Mouse (Mus musculus) layer of hippocampus, adult 9-10 months (tissue): Measurements from ENCODE around the gene Arhgef3.

Source experiments
- DNase-seq: peaks from one replicate; pipeline ENCODE4 v3.0.0; 2022; ENCODE audit warnings: low spot score

The Arhgef3 gene

DNA sequence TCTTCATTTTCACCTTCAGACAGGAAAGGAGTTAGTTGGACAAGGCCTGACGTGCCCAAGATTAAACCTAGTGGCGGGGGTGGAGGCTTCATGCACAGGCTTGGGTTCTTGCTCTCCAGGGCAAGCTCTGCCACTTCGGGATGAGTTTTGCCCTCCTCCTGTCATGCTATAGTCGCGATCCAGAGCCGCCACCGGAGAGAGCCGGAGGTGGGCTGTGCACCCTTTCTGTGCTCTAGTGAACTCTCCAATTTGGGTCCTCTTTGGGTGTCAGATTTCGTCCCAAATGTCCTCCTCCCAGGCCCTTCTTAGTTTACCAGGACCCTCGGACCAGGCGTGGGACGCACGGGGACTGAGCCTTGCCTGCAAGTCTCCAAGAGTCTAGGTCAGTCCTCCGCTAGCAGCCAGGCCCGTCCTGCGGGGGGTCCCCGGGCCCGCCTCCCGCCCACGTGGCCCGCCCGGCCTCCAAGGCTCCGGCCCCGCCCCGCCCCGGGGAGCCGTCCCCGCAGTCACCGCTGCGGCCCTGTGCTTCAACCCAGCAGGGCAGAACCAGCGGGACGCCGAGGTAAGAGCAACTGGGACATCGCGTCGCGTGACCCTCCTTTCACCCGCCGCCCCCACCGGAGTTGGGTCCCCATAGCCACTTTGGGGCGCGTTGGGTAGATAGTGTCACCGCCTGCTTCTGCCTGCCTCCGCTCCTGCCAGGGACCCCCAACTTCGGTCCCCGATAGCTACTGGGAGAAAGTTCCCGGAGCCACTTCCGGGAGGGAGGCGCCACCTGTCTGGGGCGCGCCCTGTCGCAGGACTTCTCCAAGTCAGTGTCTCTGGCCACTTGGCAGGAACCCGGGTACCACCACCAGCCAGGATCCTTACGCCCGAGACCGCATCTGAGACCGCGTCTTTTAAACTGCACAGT, at the start of gene Arhgef3:
Gene Arhgef3, plus strand, starts transcription at position 538 of the 913 bp plus-strand sequence.
- DNase-seq = no peak

DNA sequence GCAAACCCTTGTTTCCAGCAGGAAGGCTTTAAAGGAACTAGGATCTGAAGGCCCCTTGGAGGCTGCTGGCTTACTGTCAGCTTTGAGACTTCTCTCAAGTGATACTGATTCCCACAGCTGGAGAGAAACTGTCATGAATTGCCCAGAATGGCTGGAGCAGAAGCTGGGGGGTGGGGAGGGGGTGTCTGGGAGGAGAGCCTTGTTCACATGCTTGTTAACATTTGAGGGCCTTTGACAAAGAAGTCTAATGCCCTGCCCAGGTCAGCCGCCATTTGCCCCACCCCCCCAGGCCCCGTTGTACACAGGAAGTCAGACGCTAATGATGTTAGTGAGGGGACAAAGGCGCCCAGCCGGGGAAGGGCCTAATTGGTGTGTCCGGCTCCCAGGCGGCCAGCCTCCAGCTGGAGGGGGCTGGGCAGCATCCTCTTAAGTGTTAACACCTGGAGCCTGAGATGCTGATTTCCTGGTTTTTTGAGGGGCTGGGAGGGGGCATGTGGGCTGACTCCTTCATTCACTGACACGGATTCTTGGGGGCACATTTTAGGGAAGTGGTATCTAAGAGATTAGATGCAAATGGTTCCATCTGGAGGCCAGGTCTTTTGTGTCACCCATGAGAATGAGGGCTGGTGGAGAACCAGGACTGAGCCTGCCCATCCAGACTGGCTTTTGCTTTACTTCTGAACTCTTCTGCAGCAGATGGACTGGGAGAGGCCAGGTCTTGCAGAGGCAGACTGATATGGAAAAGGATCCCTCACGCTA, 48.3 kb upstream of the Arhgef3 start:
- no peak for DNase-seq

DNA sequence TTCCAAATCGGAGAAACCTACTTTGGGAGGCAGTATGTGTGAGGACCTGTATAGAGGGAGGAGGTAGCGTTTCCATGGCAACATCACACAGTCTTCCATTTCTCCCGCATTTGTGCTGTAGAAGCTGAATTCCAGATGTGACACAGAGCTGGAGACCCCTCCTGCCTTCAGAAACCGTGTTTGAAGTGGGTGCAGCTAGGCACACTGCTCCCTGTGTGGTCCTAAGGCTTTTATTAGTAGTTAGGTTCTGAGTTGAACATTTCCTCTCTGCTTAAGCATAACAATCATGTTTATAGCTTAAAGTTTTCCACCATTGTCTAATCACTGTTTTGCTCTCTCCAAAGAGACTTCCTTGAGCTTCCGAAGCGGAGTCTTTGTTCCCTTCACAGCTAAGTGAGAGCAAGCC, 46.8 kb upstream of the Arhgef3 start:
- no peak for DNase-seq

DNA sequence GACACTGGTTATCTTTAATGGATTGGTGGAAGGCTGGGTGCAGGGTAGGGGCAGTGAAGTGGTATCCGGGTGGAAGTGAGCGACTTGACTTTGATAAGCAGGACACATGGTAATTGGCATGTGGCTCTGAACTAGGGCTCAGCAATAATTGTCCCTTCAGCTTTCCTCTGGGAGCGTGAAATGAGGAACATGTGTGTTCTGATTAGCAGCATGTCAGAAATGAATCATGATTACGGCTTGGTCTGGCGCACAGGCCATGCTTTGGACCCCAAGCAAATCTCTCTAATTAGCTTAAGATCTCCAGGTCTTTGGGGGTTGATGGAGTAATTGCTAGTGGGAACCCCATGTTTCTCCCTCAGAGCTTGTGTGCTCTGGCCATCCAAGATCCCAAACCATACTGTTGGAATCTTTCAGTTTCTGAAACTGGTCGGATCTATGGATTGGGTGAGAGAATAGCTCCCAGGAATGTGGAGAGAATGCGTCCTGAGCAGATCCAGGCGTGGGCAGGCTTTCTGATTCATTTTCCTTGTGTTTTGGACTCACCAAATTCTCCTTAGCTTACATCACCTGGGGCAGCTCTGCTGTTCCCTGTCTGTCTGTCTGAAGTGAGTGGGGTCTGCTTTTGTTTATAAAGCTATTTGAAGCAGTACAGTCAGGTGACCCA, 45.1 kb upstream of the Arhgef3 start:
- DNase-seq = no peak

DNA sequence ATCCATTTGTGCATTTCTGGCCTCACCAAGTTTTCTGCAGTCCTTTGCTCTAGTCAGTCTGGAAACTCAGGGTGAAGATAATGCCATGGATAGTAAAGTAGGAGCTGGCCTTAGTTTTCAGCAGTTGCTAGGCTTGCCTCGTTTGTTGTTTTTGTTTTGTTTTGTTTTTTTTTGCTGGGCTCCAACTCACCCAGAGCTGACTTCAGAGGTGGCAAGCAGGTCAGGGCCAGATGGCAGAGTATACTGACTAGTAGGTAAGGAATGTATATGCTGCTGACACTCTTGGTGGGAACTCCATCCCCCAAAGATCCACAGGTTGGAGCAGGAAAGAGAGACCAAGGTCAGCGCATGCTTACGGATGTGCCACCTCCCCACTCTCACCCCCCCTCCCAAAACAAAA, 44.6 kb upstream of the Arhgef3 start:
- no peak for DNase-seq

DNA sequence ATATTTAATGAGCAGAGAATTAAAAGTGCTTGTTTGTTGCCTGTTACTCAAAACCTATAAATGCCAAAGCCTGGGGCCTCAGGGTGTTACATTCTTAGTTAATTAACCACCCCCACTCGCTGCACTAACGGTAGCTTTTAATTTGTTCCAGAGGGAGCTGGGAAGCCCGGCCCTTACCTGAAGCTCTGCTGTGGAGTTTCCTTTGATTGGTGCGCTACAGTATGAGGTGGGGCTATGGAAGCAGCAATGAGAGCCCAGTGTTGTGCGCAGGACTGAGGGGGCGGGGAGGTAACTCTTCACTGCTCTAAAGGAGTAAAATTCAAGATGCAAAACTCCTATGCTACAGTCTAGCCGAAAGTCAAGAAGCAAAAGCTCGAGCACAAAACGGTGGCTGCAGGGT, 43.9 kb upstream of the Arhgef3 start:
- no peak for DNase-seq

DNA sequence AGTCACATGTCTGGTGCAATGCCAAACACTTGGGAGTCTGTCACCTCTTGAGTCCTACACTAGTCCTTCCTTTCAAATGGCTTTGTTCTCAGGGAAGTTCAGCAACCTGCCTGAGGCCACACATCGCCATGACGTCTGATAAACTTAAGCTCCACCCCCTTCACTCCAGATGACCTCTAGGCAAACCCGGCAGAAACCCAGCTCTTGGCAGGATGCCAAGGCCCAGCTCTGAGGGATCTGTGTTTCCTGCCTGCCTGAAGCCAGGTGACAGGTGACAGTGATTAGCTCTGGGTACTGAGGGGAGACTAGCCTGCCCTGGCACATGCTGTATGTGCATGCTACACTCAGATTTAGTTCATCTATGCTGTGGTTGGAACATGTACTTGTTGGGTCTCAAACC, 42.7 kb upstream of the Arhgef3 start:
- no peak for DNase-seq

DNA sequence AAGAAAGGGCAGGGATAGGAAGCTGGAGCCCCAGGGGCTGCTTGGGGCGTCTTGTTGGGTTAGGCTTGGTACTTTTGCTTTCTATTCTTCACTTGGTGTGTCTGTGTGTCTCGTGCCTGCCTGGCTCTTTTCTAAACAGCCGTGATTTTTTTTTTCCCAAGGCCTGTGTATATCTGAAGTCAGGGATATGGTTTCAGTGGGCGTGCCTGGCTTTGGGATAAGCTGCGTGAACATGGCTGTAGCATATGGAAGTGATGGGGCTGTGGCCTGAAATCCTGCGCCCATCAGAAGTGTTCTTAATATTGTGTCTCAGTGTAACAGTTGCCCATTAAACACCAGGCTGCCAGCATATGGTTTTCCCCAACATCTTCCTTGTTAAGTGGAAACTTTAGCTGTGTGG, 39.6 kb upstream of the Arhgef3 start:
- DNase-seq = no peak

DNA sequence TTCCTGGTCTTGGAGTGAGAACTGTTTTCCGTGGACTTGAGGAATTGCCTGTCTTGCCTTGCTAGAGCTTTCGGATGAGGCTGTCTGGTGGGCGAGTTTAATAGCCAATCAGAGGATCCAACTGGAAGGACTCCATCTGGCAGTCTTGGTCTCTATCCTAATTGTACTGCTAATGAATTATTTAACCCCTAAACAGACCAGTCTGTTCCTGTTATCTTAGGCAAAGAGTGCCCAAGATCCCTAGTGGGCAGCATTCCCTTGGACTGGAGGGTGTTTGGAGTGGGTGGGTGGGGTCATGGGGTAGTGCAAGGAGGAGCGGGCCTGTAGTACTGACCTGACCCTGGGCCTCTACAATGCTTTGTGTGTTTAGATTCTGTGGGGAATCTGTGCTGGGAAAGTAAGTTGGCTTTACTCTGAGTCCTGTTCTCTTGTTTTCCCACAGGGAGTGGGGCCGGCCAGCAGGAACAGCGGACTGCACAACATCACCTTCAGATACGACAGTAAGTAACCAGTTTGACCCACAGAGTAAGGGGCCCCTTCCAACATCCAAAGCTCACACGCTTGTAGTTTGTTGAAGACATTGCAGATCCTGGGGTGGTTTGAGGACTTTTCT, 38.7 kb upstream of the Arhgef3 start:
- no peak for DNase-seq

DNA sequence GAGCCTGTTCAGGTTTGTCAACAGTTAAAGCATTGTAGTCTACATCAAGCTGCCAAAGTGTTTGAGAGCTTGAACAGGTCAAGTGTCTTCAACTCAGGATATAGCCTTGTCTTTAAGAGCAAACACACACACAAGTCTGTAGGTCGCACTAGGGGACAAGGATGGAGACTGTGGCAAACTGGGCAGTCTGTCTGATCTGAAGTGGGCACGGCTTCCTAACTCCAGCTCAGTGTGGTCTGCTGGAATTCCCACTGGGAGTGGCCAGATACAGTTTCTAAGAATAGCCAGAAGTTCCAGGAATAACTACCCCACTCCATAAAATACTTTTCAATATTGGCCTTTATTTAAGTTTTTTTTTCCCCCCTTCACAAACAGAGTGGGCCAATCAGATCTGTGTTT, 38.2 kb upstream of the Arhgef3 start:
- no peak for DNase-seq

DNA sequence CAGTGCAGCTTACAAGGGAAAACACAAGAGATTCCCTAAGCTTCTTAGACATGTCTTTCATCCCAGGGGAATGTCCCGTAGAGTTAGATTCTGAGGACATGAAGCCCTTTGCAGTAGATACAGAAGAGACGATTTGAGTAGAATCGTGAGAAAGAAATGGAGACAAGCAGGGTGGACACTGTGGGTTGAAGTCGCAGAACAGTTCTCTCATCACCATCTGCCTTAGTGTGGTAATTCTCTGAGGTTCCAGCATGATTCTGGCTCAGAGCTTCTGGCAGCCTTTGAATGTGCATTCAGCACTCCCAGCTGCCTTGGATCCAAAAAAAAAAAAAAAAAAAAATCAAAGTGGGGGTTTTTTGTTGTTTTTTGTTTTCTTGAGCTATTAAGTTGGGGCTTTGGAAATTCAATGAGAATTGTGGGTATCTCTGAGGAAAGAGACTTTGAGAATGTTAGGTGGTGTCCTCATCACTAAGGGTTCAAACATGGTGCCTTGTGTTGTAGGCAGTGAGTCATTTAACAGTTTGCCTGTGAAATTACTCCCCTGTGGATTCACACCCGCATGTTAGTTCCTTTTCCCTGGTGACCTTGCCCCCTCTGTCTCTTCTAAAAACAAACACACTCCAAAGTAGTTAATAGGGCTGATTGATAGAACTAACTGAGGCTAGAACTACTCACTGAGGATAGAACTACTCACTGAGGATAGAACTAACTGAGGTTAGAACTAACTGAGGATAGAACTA, 33.0 kb upstream of the Arhgef3 start:
- no peak for DNase-seq

DNA sequence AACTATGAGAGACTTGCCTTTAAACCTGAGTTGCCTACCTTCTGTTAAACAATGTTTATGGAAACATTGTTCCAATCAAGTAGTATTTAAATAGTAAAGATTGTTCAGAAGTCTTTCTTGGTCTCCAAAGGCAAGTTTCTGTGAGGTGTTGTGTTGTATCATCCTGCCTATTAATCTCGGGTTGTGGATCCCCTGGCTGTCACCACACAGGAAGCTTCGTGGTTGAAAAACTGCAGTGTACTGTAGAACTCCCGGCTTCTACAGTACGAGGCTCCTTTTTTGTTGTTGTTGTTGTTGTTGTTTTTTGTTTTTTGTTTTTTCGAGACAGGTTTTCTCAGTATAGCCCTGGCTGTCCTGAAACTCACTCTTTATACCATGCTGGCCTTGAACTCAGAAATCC, 29.2 kb upstream of the Arhgef3 start:
- DNase-seq = no peak

DNA sequence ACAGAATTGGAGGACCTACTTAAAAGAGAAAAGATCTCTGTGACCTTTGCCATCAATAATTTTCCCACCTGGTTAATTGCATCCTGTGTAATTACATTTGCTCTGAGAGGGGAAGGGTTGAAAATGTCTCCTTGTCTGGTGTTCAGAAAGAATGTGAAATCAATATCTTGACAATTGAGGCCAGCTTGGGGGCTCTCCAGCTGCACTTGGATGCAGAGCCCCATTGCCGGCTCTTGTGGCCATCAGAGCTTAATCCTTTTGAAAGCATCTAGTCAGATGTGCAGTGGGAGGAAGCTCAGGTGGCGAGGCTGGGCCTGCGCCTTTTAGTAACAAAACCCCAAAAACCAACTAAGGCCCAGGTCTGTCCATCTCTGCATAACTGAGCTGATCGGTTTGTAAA, 28.7 kb upstream of the Arhgef3 start:
- no peak for DNase-seq

DNA sequence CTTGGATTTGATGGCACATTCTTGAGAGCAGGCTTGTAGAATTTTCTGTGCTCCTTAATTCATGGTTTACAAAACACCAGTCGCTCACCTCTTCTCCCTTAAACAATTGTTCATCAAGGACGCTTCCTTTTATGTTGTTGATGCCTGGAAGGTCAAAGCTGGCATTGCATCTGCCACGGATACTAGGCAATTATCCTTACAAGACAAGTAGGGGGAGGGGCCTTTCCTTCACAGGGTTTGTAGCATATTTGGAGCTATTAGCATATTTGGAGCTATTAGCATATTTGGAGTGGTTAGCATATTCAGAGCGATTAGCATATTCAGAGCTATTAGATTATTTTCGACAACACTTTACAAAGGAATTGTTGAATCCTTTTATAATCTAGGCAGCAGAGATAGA, 20.5 kb upstream of the Arhgef3 start:
- DNase-seq = no peak

DNA sequence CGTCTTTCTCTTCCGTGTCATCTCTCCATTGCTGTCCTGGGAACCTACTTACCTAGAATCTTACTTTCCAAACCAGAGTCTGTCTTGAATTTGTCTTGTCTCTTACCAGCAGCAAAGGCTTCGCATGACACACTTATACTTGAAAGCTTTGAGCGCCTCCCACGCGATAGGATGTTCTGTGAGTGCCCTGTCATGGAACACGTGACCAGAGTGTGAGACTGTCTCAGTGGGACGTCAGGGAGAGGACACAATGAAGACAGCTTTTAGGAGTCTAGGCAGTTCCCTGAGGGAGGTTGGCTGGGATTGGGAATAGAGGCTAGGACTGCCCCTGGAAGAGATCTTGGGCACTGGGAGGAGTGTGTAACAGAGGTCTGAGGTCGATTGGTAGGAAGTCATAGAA, 18.6 kb upstream of the Arhgef3 start:
- DNase-seq = no peak

DNA sequence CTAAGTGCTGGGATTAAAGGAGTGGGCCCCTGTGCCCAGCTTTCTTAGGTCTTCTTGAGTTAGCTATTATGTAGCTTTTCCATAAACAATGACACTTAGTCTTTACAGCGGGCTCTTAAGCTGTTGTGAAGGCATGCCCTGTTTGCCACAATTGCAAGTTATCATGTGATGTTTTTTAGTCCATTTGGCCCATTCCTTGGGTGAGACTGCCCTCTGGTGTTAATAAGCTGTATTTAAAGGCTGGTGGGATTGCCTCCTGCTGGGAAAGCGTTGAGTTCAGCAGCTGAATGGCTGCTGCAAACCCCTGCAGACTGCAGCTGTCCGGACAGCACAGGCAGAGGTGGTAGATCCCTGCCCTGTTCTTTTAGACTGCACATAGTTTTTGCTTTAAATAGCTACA, 17.9 kb upstream of the Arhgef3 start:
- peak; percentile 86 for DNase-seq

DNA sequence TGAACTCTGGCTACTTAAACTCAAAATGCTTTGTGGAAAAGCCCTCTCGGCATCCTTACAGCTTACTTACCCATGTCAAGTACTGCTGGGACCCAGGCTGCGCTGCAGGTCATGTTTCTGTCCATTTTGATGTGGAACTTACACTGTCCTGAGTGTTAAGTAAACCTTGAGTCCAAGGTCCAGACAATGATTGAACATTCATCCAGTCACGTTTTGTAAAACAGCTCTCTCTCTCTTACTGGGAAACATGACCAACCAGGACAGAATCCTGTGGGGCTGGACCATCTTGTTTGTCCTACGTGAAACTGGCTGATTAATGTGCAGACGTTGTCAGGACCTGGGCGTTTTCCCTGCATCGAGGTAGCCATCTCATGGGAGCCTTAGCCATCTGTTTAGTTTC, 13.0 kb upstream of the Arhgef3 start:
- no peak for DNase-seq

DNA sequence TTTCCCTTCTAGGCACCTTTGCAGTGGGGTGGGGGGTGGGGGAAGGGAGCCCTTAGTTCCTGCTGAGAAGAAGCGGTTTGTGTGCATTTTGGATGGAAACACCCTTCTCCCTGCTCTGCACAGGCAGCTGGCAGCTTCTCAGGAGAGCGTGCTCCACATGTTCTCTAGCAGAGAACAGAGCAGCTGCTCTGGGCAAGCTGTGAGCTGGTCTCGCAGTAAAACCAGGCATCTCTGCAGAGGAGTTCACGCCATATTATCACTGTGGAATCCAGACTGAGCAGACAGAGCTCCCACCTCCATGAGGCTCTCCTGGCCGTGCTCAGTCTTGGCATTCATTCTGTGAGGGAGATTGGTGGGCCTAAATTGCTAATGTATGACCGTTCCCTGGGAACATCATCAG, 12.0 kb upstream of the Arhgef3 start:
- DNase-seq = no peak

DNA sequence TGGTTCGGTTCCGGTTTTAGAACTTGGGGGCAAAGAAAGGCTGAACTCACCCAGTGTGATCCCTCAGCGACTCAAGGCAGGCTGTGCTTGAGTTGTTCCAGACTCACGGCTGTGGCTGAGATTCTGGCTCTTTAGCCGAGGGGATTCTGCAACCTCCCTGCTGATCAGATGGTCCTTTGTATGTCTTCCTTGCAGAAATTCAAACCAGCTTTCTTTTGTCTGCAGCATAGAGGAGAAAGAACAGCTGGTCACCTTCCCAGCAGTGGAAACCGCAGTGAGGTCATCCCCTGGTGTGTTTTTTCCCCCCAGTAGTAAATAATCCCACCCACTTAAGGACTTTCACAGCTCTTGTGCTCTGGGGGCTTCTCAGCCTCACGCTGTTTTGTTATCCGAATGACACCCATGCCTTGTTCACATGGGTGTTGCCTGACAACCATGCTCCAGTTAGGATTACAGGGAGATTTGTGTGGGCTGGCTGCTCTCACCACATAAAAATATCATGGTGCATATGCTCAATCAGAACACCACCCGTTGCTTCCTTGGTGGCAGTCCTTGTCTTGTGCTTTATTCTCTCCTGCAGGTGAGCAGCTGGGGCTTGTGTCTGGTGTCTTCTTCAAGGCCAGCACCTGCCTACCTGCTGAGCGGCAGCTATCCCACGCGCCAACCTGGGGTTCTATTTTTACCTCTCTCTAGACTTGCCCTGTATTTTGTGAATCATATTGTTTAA, 8.8 kb upstream of the Arhgef3 start:
- no peak for DNase-seq

DNA sequence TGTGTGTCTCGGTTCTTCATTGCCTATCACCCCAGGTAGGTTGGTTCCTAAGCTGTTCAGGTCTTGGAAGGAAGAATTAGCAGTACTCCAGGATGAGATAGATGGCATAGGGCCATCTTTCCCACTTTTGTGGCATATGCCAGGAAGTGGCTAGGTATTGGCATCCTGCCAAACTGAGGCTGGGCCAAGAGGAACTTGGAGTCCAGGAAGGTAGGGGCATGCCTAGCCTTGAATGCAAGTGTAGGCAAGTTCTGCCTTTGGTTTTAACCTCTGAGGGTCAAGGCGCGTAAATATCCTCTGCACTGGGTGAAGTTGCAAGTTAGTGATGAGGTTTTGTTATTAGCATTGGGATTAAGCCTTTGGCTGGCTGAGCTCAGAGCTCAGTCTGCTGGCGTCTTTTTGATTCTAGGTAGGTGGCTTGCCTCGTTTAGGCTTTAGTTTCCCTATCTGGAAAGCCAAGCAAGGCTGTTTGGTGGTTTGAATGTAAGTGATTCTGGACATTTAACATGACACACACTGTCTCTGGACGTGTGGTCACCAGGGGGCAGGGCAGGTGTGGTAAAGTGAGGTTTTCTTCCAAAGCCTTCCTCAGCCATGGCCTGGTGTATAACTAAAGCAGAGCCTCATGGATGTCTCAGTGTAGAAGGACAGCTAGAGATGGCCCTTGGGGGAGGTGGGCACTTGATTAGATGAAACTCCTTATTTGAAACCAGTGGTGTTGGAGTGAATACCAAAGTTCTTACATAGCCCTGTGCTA, 5.8 kb upstream of the Arhgef3 start:
- DNase-seq = no peak
